Comparison of ENCODE assay signal across 26 mouse cellular contexts in the genomic region with DNA sequence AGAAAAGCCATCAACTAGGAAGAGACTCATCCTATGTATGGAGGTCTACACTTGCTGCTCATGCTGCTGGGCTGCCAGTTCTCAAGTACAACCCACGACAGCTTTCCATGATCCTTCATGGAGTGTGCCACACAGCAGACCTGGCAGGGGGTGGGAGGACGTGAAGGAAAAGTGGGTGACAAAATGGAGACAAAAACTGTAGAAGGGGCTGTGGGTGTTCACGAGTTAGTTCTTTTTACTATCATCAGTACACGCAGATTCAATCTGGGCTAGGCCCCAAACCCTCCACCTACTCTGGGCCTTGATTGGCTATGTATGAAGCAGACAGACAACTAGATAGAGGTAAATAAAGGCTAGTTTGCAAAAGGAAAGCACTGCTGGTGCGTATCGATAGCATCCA. TPM values are rescaled to one million over a fixed set of nuclear protein-coding genes. Genes with fewer than 3 reads are reported as not detected.
DNase-seq lines count a peak whose midpoint lies in the region; ATAC-seq and TF ChIP-seq lines count a peak whose summit lies in the region.
"Had no signal": no experiment of that assay in that cellular context is flagged by ENCODE, and none has a peak within 500 bp of the region (broad histone marks: within the 10 kb centered on the region; RNA-seq: fewer than 3 reads in every experiment).

No protein-coding gene starts in this region.

- no peak for TF ChIP-seq POLR2A in spleen, adult 2 months (IDR thresholded peaks at IDR 0.05; ENCODE audit: low read depth, low read length)

- peaks cover 19% of the 10 kb centered on the region for H3K36me3 ChIP-seq in spleen, adult 2 months (ENCODE audit: control insufficient read depth, insufficient read depth, low read length)
- H3K36me3 ChIP-seq in forebrain, postnatal 0 days (ENCODE audit: insufficient read depth) = peaks cover 5% of the 10 kb centered on the region; the same call in 1 of the 2 replicates

- H3K27ac ChIP-seq in gastrocnemius, adult 2 months = peak overlapping the region; percentile 88
- peak overlapping the region; percentile 14; the same call in 1 of the 2 replicates for H3K27ac ChIP-seq in spleen, adult 2 months (ENCODE audit: insufficient read depth, low read length)
- no peak overlapping the region for H3K27ac ChIP-seq in forebrain, postnatal 0 days (ENCODE audit: low read depth, low read length)
- H3K27ac ChIP-seq: embryonic facial prominence, embryonic 12.5 days; kidney, postnatal 0 days; limb, embryonic 10.5 days; midbrain, embryonic 13.5 days; neural tube, embryonic 12.5 days had no signal

- DNase-seq in gastrocnemius, adult 2 months = no peak
- no peak for DNase-seq in gastrocnemius, postnatal 10 days
- peak; percentile 48 to 74 for DNase-seq in left cerebral cortex, adult 9 months (ENCODE audit: low spot score in 2 of 2)
- DNase-seq in left cerebral cortex, postnatal 4 days = no peak
- no peak for DNase-seq in spleen, adult 2 months (ENCODE audit: low read depth in 1 of 2, low spot score in 2 of 2)
- DNase-seq in spleen, postnatal 36 days (ENCODE audit: low spot score in 2 of 2) = no peak
- DNase-seq in telencephalon, adult 2 months (ENCODE audit: low read depth, low spot score) = peak; percentile 80
- no peak for DNase-seq in forebrain, postnatal 0 days
- DNase-seq: adrenal gland, postnatal 36 days; B cell, adult 2 months; cerebellum, adult 9-10 months; gastrocnemius, postnatal 25 days; heart, adult 2 months; heart, postnatal 4 days; kidney, adult 11 months; lung, postnatal 10 days; thymus, postnatal 4 days had no signal

- H3K9me3 ChIP-seq in forebrain, postnatal 0 days (ENCODE audit: low read length) = no peaks in the 10 kb centered on the region
- H3K9me3 ChIP-seq: embryonic facial prominence, embryonic 12.5 days; limb, embryonic 10.5 days; midbrain, embryonic 13.5 days; neural tube, embryonic 12.5 days had no signal

- H3K27me3 ChIP-seq in spleen, adult 2 months (ENCODE audit: control insufficient read depth, insufficient read depth, low read length) = no peaks in the 10 kb centered on the region
- no peaks in the 10 kb centered on the region for H3K27me3 ChIP-seq in forebrain, postnatal 0 days (ENCODE audit: insufficient read depth, low read length)
- H3K27me3 ChIP-seq: embryonic facial prominence, embryonic 12.5 days; midbrain, embryonic 13.5 days; neural tube, embryonic 12.5 days had no signal

- H3K9ac ChIP-seq in forebrain, postnatal 0 days = no peak overlapping the region
- H3K9ac ChIP-seq: embryonic facial prominence, embryonic 12.5 days; liver, embryonic 14.5 days; midbrain, embryonic 13.5 days; neural tube, embryonic 12.5 days had no signal

- TF ChIP-seq CTCF in gastrocnemius, adult 2 months (IDR thresholded peaks at IDR 0.05) = no peak
- no peak for TF ChIP-seq CTCF in spleen, adult 2 months (IDR thresholded peaks at IDR 0.05; ENCODE audit: extremely low read depth, insufficient read depth, insufficient read length, insufficient replicate concordance)
- TF ChIP-seq CTCF in forebrain, postnatal 0 days (IDR thresholded peaks at IDR 0.05; ENCODE audit: low read depth) = no peak

- ATAC-seq in forebrain, postnatal 0 days = no peak
- ATAC-seq: forebrain, embryonic 14.5 days; hindbrain, embryonic 16.5 days; midbrain, embryonic 13.5 days had no signal

- H3K4me2 ChIP-seq in forebrain, postnatal 0 days (ENCODE audit: low read depth) = no peak overlapping the region
- H3K4me2 ChIP-seq: embryonic facial prominence, embryonic 12.5 days; midbrain, embryonic 13.5 days; neural tube, embryonic 12.5 days had no signal

- intact Hi-C loops in gastrocnemius, adult 2 months (cut with DNase I) = no loop called here
- intact Hi-C loops in left cerebral cortex, postnatal 4 days (cut with DNase I) = no loop called here

- 92% methylated on average over 6 of the region's 6 CpGs for WGBS in spleen, adult 2 months
- WGBS in forebrain, postnatal 0 days = 94% methylated on average over 6 of the region's 6 CpGs

- no peak overlapping the region for H3K4me3 ChIP-seq in gastrocnemius, adult 2 months
- H3K4me3 ChIP-seq in spleen, adult 2 months (ENCODE audit: extremely low read depth, insufficient read depth, insufficient read length) = no peak overlapping the region
- no peak overlapping the region for H3K4me3 ChIP-seq in forebrain, postnatal 0 days (ENCODE audit: low read depth, low read length)
- H3K4me3 ChIP-seq: embryonic facial prominence, embryonic 12.5 days; erythroblast, embryonic 14.5 days; heart, adult 2 months; limb, embryonic 10.5 days; midbrain, embryonic 13.5 days; neural tube, embryonic 12.5 days had no signal

- H3K4me1 ChIP-seq in spleen, adult 2 months (ENCODE audit: control insufficient read depth, insufficient read depth, insufficient read length) = peaks cover 7% of the 10 kb centered on the region; the same call in 1 of the 2 replicates
- peaks cover 13% of the 10 kb centered on the region; the same call in 1 of the 2 replicates for H3K4me1 ChIP-seq in forebrain, postnatal 0 days (ENCODE audit: insufficient read depth)

RNA-seq across cellular contexts. Expression of a gene that starts 50.3 kb away (rescaled TPM):
- total RNA-seq in gastrocnemius, adult 2 months (2021) = 10 to 100 TPM; 15.3 to 27.4 TPM
- total RNA-seq in gastrocnemius, postnatal 10 days (2021) = 10 to 100 TPM; 34.5 to 43.6 TPM
- 10 to 100 TPM; 13.4 to 13.8 TPM for total RNA-seq in left cerebral cortex, postnatal 4 days (2021)
- polyA plus RNA-seq in spleen, adult 2 months (2012; rRNA removed) = 52.4 and 63.2 TPM in 2 replicates
- 5.6 and 15.4 TPM in 2 replicates for total RNA-seq in forebrain, postnatal 0 days (2014; rRNA removed)
- polyA plus RNA-seq in forebrain, postnatal 0 days (2015; fragmentation: Nextera tagmentation; extraction: Ambion mirVana) = 5.6 and 5.8 TPM in 2 replicates

Comparison
In these comparisons a context has a peak if more than half of its experiments do, and no peak if none do; other contexts are left out.
1. DNase-seq: peak in left cerebral cortex, adult 9 months (2 of 2) and telencephalon, adult 2 months (single experiment); none in gastrocnemius, adult 2 months (single experiment), gastrocnemius, postnatal 10 days (single experiment), left cerebral cortex, postnatal 4 days (single experiment), spleen, adult 2 months (0 of 2), spleen, postnatal 36 days (0 of 2) and forebrain, postnatal 0 days (single experiment).